ENCODE assay signal across 15 mouse cellular contexts in genomic region chr10:75429004-75429380, GRCm38 (mm10). TPM values are rescaled to one million over a fixed set of nuclear protein-coding genes. Genes with fewer than 3 reads are reported as not detected.
DNase-seq lines count a peak whose midpoint lies in the region; ATAC-seq and TF ChIP-seq lines count a peak whose summit lies in the region.
"Had no signal": no experiment of that assay in that cellular context is flagged by ENCODE, and none has a peak within 500 bp of the region (broad histone marks: within the 10 kb centered on the region; RNA-seq: fewer than 3 reads in every experiment).

No protein-coding gene starts in this region.

- WGBS in liver, adult 2 months = 23% methylated on average over 6 of the region's 6 CpGs
- 69% methylated on average over 6 of the region's 6 CpGs for WGBS in stomach, embryonic 15.5 days

- no peak overlapping the region for H3K4me3 ChIP-seq in liver, adult 2 months (ENCODE audit: insufficient read depth, low read depth, low read length)
- H3K4me3 ChIP-seq in stomach, embryonic 15.5 days (replicated peaks) = no peak overlapping the region
- H3K4me3 ChIP-seq: embryonic facial prominence, embryonic 15.5 days; forebrain, embryonic 15.5 days; heart, embryonic 15.5 days; limb, embryonic 15.5 days had no signal

- H3K4me1 ChIP-seq in liver, adult 2 months (ENCODE audit: control insufficient read depth, insufficient read depth, low read length) = peaks cover 9% of the 10 kb centered on the region
- no peaks in the 10 kb centered on the region for H3K4me1 ChIP-seq in stomach, embryonic 15.5 days
- H3K4me1 ChIP-seq: embryonic facial prominence, embryonic 15.5 days; forebrain, embryonic 15.5 days; limb, embryonic 15.5 days had no signal

- no peaks in the 10 kb centered on the region; the same call in 1 of the 2 replicates for H3K79me2 ChIP-seq in liver, adult 2 months (ENCODE audit: control insufficient read depth, insufficient read depth, low read length)

- H3K36me3 ChIP-seq in liver, adult 2 months (ENCODE audit: control insufficient read depth, insufficient read depth, low read length) = peaks cover 39% of the 10 kb centered on the region
- H3K36me3 ChIP-seq in stomach, embryonic 15.5 days = no peaks in the 10 kb centered on the region
- H3K36me3 ChIP-seq: embryonic facial prominence, embryonic 15.5 days; forebrain, embryonic 15.5 days; heart, embryonic 15.5 days; limb, embryonic 15.5 days had no signal

- DNase-seq in liver, adult 2 months (ENCODE audit: extremely low read depth, low read depth, low spot score) = peak; percentile 97
- DNase-seq in liver = no peak
- DNase-seq in kidney, adult 18-20 months = peak; percentile 64
- DNase-seq in kidney, postnatal 36 days = peak; percentile 77 to 92
- DNase-seq in frontal cortex, postnatal 14 days (ENCODE audit: low spot score in 2 of 2) = no peak
- DNase-seq in retina, postnatal 1 day = no peak
- no peak for DNase-seq in T-cell, adult 2 months (ENCODE audit: low spot score)
- DNase-seq: adrenal gland, postnatal 25 days; right cerebral cortex, postnatal 14 days had no signal

- ATAC-seq in stomach, embryonic 15.5 days (ENCODE audit: insufficient read depth, low FRiP score, low read depth) = peak; percentile 98
- ATAC-seq: forebrain, embryonic 15.5 days had no signal

- no peaks in the 10 kb centered on the region for H3K9me3 ChIP-seq in stomach, embryonic 15.5 days
- H3K9me3 ChIP-seq: embryonic facial prominence, embryonic 15.5 days; forebrain, embryonic 15.5 days; heart, embryonic 15.5 days; limb, embryonic 15.5 days had no signal

- no peak for TF ChIP-seq POLR2A in liver, adult 2 months (IDR thresholded peaks at IDR 0.05; ENCODE audit: extremely low read depth, insufficient read depth, low read length)

- H3K27me3 ChIP-seq in liver, adult 2 months (ENCODE audit: control insufficient read depth, insufficient read depth, low read length) = no peaks in the 10 kb centered on the region
- no peaks in the 10 kb centered on the region for H3K27me3 ChIP-seq in stomach, embryonic 15.5 days (replicated peaks)
- H3K27me3 ChIP-seq: embryonic facial prominence, embryonic 15.5 days; forebrain, embryonic 15.5 days; heart, embryonic 15.5 days; limb, embryonic 15.5 days had no signal

- no peak for TF ChIP-seq CTCF in liver, adult 2 months (IDR thresholded peaks at IDR 0.05; ENCODE audit: low read depth, low read length)

- H3K27ac ChIP-seq in liver, adult 2 months (replicated peaks; ENCODE audit: insufficient read depth, low read depth, low read length) = peak overlapping the region; percentile 94
- peak overlapping the region; percentile 61; the same call in 1 of the 2 replicates for H3K27ac ChIP-seq in stomach, embryonic 15.5 days
- H3K27ac ChIP-seq: embryonic facial prominence, embryonic 15.5 days; forebrain, embryonic 15.5 days; heart, embryonic 15.5 days; hindbrain, embryonic 14.5 days; limb, embryonic 15.5 days had no signal

- peak overlapping the region; percentile 43 for H3K4me2 ChIP-seq in stomach, embryonic 15.5 days
- H3K4me2 ChIP-seq: embryonic facial prominence, embryonic 15.5 days; forebrain, embryonic 15.5 days; heart, embryonic 15.5 days; hindbrain, embryonic 14.5 days; limb, embryonic 15.5 days had no signal

- H3K9ac ChIP-seq in liver, adult 2 months (ENCODE audit: low read depth, low read length) = peak overlapping the region; percentile 78
- H3K9ac ChIP-seq in stomach, embryonic 15.5 days = no peak overlapping the region
- H3K9ac ChIP-seq: embryonic facial prominence, embryonic 15.5 days; forebrain, embryonic 15.5 days; heart, embryonic 15.5 days; hindbrain, embryonic 14.5 days; limb, embryonic 15.5 days had no signal

RNA-seq across cellular contexts. Expression of gene Upb1, which starts 28.1 kb away (rescaled TPM):
- 220 and 232 TPM in 2 replicates for total RNA-seq in liver, adult 2 months (2014; rRNA removed)
- 120 and 125 TPM in 2 replicates for polyA plus RNA-seq in liver, adult 2 months (2012; rRNA removed)
- polyA plus RNA-seq in stomach, embryonic 15.5 days (2015; fragmentation: Nextera tagmentation; extraction: Ambion mirVana) = 4.3 TPM in 2 replicates

Comparison
In these comparisons a context has a peak if more than half of its experiments do, and no peak if none do; other contexts are left out.
1. DNase-seq: peak in liver, adult 2 months (single experiment), kidney, adult 18-20 months (single experiment) and kidney, postnatal 36 days (2 of 2); none in liver (single experiment), frontal cortex, postnatal 14 days (0 of 2), retina, postnatal 1 day (single experiment) and T-cell, adult 2 months (single experiment).
2. RNA of gene Upb1, which starts 28.1 kb away (polyA plus RNA-seq): 120 to 125 TPM in liver, adult 2 months; 4.3 TPM in stomach, embryonic 15.5 days; every median in the first group is over 10 times any median in the second.